Mouse (Mus musculus) lung, postnatal 4 days (tissue): ENCODE data around the gene Zfp410.
"Not testable (repeated sequence)": the region's sequence is repeated elsewhere in the genome, so short reads cannot be mapped to it uniquely, and the experiment has no call there.

Experiments used
- DNase-seq, 2 experiments: peaks; one replicate each; pipeline ENCODE4 v3.0.0; 2021

Zfp410 gene

GRCm38 (mm10) chr12:84316721-84317621 lies at the start of gene Zfp410:
Zfp410 (plus strand) TSS chr12:84316852.
- DNase-seq = peak; percentile 89

GRCm38 (mm10) chr12:84267264-84267663 lies 49.4 kb upstream of the Zfp410 start:
- no peak for DNase-seq

GRCm38 (mm10) chr12:84273366-84273765 lies 43.3 kb upstream of the Zfp410 start:
- no peak for DNase-seq

DNA sequence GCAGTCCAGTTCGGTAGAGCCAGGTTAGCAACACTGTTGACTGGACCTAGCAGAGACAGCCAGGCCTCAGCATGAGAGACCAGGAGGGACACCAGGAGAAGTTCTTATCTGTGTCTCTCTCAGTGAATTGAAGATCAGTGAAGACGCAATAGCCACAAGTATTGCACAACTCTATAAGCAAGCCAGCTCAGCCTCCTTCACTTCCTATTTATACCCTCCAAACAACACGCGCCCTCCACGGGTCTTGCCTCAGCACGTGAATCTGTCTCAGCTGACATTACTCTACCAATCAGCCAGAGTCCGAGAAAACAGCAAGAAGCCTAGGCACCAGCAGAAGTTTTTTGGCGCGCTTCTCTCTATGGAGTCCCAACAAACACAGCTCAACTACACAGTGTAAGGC lies 41.4 kb upstream of the Zfp410 start:
- DNase-seq = peak in 1 of 2 experiments; percentile 16

- DNase-seq = no peak
These were observed 40.4 kb upstream of the Zfp410 start for GRCm38 (mm10) chr12:84276288-84276687.

GRCm38 (mm10) chr12:84276799-84277198 lies 39.9 kb upstream of the Zfp410 start:
- DNase-seq = no peak

DNA sequence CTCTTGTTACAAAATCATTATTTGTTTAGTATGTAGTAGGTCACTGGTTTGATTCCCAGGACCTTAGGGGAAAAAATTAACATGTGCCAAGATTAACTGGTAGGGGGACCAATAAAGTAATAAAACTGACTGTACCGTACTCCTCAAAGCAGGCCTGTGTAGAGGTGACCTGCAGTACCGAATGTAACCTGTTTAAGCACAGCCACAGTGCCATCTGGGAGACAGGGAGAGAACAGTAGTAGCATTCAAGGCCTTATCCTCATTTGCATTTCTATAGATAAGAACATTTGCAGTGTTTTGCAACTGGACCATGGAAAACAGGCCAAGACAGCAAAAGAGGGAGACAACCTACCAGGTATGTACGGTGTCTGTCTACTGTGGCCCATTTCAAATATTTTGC lies 38.8 kb upstream of the Zfp410 start:
- no peak for DNase-seq

- no peak for DNase-seq
These were observed 37.8 kb upstream of the Zfp410 start for GRCm38 (mm10) chr12:84278901-84279300.

DNA sequence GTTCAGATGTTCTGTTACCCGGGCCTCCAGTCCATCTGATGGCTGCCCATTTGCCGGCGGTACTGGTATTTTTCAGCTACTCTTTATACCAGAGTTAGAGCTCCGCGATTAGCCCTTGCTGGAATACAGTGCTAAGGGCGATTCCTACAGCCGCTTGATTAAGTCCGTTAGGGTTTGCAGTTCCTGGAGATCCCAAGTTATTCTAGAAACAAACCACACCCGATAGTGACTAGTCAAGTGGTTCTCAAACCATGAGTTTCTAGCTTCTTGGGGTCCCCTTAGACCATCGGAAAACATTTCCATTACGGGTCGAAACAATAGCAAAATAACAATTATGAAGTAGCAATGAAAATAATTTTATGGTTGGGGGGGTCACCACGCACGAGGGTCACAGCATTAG lies 32.3 kb upstream of the Zfp410 start:
- no peak for DNase-seq

DNA sequence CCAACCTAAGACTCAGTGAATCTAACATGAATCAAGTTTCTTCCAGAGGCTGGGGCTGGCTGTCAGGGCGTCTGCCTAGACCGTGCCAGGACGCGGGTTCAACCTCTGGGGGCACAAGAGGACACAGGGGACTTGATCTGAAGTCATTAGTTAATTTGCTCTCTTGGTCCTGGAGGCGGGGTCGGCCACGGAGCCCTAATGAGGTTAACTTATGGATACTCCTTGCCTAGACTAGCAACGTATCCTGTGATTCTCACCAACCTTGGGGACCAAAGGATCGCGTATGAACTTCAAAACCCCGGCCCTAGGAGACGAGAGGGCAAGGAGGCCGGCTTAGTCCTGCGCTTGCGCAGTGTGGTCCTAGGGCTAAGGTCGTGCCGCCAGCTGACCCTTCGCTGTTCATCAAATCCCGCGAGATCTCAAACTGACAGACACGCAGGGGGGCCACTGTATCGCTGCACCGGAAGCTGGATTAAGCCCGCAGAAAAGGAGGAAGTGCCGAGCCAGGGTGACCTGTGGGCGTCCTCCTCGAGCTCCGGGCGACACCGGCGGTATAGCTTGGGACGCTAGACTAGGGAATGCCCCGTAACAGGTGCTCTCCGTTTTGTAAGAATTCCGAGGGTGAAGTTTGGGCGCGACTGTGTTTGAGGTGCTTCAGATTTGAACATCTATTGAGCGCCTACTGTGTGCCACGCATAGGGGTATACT lies 31.6 kb upstream of the Zfp410 start, which contains the start of gene Ptgr2:
Gene Ptgr2 (plus strand): TSS at position 348 of the 708 bp plus-strand sequence.
- peak; percentile 95 to 96 for DNase-seq

GRCm38 (mm10) chr12:84285593-84285968 lies 31.1 kb upstream of the Zfp410 start:
- no peak for DNase-seq

DNA sequence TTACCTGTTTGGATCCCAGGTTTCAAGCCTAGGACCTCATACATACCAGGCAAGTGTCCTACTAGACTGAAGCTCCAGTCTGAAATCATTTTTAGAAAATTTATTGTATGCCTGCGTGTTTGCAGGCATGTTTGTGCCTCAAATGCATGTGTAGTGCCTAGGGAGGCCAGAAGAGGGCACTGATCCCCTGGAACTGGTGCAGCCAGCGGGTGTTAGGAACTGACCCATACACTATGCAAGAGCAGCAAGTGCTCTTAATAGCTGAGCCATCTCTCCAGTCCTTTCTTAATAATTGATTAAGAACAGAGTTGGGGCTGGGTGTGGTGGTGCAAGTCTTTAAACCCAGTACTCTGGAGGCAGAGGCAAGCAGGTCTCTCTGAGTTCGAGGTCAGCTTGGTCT lies 28.2 kb upstream of the Zfp410 start:
- peak; percentile 37 to 68 for DNase-seq

DNA sequence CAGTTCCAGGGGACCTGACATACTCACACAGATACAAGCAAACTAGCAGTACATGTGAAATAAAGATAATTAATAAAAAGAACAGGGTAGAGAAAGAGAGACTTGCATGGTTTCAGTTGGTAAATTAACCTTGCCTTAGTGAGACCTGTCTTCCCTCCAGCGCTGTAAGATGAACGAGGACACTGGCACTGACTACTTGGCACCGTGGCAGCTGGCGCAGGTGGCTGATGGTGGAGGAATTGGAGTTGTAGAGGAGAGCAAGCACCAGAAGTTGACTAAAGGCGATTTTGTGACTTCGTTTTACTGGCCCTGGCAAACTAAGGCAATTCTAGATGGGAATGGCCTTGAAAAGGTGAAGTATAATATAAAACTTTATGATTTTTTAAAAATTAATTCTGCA lies 18.8 kb upstream of the Zfp410 start:
- DNase-seq = no peak

DNA sequence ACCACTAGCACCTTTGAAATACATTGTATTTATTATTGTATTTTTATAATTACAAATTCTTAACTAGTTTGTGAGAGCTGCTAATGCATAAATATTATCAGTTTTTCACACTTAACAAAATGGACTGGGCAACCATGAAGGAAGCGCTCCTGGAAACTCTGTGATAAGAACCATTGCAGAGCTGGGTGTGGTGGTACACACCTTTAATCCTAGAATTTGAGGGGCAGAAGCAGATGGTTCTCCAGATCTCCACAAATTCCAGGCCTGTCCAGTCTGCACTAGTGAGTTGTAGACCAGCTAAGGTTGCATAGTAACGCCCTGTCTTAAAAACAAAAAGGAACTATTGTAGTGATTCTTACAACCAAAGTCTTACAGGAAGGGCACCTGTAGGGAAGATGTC lies 17.4 kb upstream of the Zfp410 start:
- no peak for DNase-seq

- no peak for DNase-seq
These were observed 12.6 kb upstream of the Zfp410 start for GRCm38 (mm10) chr12:84304101-84304500.

DNA sequence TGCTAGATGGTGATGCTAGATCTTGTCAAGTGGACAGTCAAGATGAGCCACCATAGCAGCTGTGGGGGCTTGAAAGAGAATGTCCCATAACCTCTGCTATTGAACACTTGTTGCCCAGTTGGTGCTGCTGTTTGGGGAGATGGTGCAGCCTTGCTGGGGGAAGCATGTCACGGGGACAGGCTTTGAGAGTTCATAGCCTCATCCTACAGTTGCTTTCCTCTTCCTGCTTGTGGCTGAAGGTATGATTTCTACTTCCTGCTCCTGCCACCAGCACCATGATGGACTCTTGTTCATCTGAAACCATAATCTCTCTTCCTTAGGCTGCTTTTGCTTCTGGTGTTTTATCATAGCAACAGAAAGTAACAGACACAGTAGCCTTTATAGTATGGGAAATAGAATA lies 12.1 kb upstream of the Zfp410 start:
- no peak for DNase-seq

- DNase-seq = no peak
These were observed 5.3 kb upstream of the Zfp410 start for GRCm38 (mm10) chr12:84311306-84311705.

- no peak for DNase-seq
These were observed 646 bp upstream of the Zfp410 start for GRCm38 (mm10) chr12:84316006-84316405.

DNA sequence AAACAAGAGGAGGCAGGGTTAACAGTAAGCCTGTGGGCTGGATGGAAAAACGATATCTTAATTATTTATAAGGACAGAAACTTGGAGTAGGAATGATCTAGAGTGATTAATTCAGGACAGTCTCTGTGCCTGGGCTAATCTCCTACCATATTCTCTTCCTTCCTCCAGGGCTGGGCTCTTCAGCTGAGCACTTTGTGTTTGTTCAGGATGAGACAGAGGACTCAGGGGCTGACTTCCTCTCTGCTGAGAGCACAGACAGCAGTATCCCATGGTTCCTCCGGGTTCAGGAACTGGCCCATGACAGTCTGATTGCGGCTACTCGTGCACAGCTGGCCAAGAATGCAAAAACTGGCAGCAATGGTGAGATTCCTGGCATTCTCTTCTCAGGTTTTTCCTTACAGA lies 10.5 kb downstream of the Zfp410 start:
- peak; percentile 10 to 25 for DNase-seq

- no peak for DNase-seq
These were observed 20.4 kb downstream of the Zfp410 start for GRCm38 (mm10) chr12:84336963-84337625.

DNA sequence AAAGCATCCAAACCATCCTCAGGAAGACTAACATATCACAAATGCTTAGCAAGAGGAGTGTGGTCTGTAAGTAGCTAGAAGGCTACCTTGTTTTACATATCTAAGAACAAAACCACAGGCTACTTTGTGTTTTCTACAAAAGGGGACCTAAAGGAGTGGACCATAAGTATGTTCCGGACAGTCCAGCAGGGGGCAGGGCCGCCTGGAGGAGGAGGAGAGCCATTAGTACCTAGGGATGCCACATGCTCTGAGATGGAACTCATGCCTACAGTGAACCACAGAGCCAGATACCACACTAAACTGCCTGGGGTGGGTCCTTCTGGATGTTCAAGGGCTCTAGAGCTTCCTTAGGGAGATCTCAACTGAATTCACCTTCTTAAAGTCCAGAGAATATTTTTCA lies 30.5 kb downstream of the Zfp410 start:
- DNase-seq = peak; percentile 39 to 50

- DNase-seq = not testable (repeated sequence)
These were observed 42.0 kb downstream of the Zfp410 start for GRCm38 (mm10) chr12:84358699-84359098.
